Mouse (Mus musculus): Measurements from ENCODE around the gene Gm9045. TPM values are rescaled to one million over a fixed set of nuclear protein-coding genes. Genes with fewer than 3 reads are reported as not detected.

Gene Gm9045
- not detected in 2 replicates for polyA plus RNA-seq (2012; ENCODE audit: low replicate concordance)

GRCm38 (mm10) chr10:118337731-118338130 is at the start of gene Gm9045:
Gm9045 (minus strand) TSS chr10:118337831.

GRCm38 (mm10) chr10:118354005-118354404 is 16.4 kb upstream of the Gm9045 start, which contains the start of gene Gm9049:
Gm9049 (minus strand) TSS chr10:118354105.

GRCm38 (mm10) chr10:118348579-118348978 is 10.9 kb upstream of the Gm9045 start, which contains the start of gene Gm9048:
Gm9048 (minus strand) TSS chr10:118348679.

GRCm38 (mm10) chr10:118343155-118343554 is 5.5 kb upstream of the Gm9045 start, which contains the start of gene Gm9046:
Gm9046 (minus strand) TSS chr10:118343255.

GRCm38 (mm10) chr10:118332308-118332707 is 5.3 kb downstream of the Gm9045 start, which contains the start of gene Gm9044:
Gm9044 (minus strand) TSS chr10:118332408.

GRCm38 (mm10) chr10:118326869-118327268 is 10.8 kb downstream of the Gm9045 start, which contains the start of gene Gm9040:
Gm9040 (minus strand) TSS chr10:118326969.

GRCm38 (mm10) chr10:118294938-118295337 is 42.7 kb downstream of the Gm9045 start, which contains the start of gene Iltifb:
Iltifb (minus strand) TSS chr10:118295038.

Other genes starting within 250 kb of the Gm9045 start
- gene Mdm1, start 196.0 kb downstream of the Gm9045 start, polyA plus RNA-seq (2012; ENCODE audit: low replicate concordance) = 12.9 and 30.3 TPM in 2 replicates
- gene Il22, start 132.9 kb downstream of the Gm9045 start, polyA plus RNA-seq (2012; ENCODE audit: low replicate concordance) = not detected in 2 replicates
- not detected in 2 replicates for gene Gm32717, start 97.1 kb downstream of the Gm9045 start, polyA plus RNA-seq (2012; ENCODE audit: low replicate concordance)
- not detected in 2 replicates for gene Gm32802, start 79.1 kb downstream of the Gm9045 start, polyA plus RNA-seq (2012; ENCODE audit: low replicate concordance)
- not detected in 2 replicates for gene Iltifb, start 42.8 kb downstream of the Gm9045 start, polyA plus RNA-seq (2012; ENCODE audit: low replicate concordance)
- gene Gm9040, start 10.9 kb downstream of the Gm9045 start, polyA plus RNA-seq (2012; ENCODE audit: low replicate concordance) = not detected in 2 replicates
- gene Gm9044, start 5.4 kb downstream of the Gm9045 start, polyA plus RNA-seq (2012; ENCODE audit: low replicate concordance) = not detected in 2 replicates
- not detected in 2 replicates for gene Gm9046, start 5.4 kb upstream of the Gm9045 start, polyA plus RNA-seq (2012; ENCODE audit: low replicate concordance)
- not detected in 2 replicates for gene Gm9048, start 10.8 kb upstream of the Gm9045 start, polyA plus RNA-seq (2012; ENCODE audit: low replicate concordance)
- gene Gm9049, start 16.3 kb upstream of the Gm9045 start, polyA plus RNA-seq (2012; ENCODE audit: low replicate concordance) = not detected in 2 replicates
- gene Ifng, start 103.2 kb upstream of the Gm9045 start, polyA plus RNA-seq (2012; ENCODE audit: low replicate concordance) = 0.23 and 0.55 TPM in 2 replicates